Mouse (Mus musculus): ENCODE data around the gene Prl2c1.
"Not testable (repeated sequence)": the region's sequence is repeated elsewhere in the genome, so short reads cannot be mapped to it uniquely, and the experiment has no call there.

GRCm38 (mm10) chr13:27904236-27904635, 55.1 kb downstream of the Prl2c1 start:
- not testable (repeated sequence) for TF ChIP-seq SRF (IDR thresholded peaks at IDR 0.05; ENCODE audit: control insufficient read depth, insufficient read length, low read depth); POLR2A (IDR thresholded peaks at IDR 0.05; ENCODE audit: insufficient read length, low read depth); E2F4 (IDR thresholded peaks at IDR 0.05; ENCODE audit: insufficient read depth); MYOD1 (IDR thresholded peaks at IDR 0.05; ENCODE audit: control insufficient read depth in 1 of 3, insufficient read length in 2 of 3, low read depth in 2 of 3); CEBPB (IDR thresholded peaks at IDR 0.05; ENCODE audit: insufficient read depth, poor library complexity, severe bottlenecking); POLR2AphosphoS2 (IDR thresholded peaks at IDR 0.05; ENCODE audit: insufficient read length, low read depth)
